Mouse (Mus musculus): Measurements from ENCODE around the gene Nkx6-2. TPM values are rescaled to one million over a fixed set of nuclear protein-coding genes. Genes with fewer than 3 reads are reported as not detected.

Nkx6-2 gene
- polyA plus RNA-seq (2015; fragmentation: Nextera tagmentation; extraction: Ambion mirVana): 0.12 TPM in 2 replicates

GRCm38 (mm10) chr7:139582595-139582994 lies at the start of gene Nkx6-2:
TSS of gene Nkx6-2 (minus strand) at chr7:139582797.

Other genes starting within 250 kb of the Nkx6-2 start
- 65.5 and 72.0 TPM in 2 replicates for gene Inpp5a, start 193.7 kb downstream of the Nkx6-2 start, polyA plus RNA-seq (2015; fragmentation: Nextera tagmentation; extraction: Ambion mirVana)
- gene Cfap46, start 101.0 kb upstream of the Nkx6-2 start, polyA plus RNA-seq (2015; fragmentation: Nextera tagmentation; extraction: Ambion mirVana): 0.16 TPM in 1 of 2 replicates, not detected in the other

Data from urinary bladder, postnatal 0 days (tissue).